Mouse (Mus musculus): ENCODE data around the gene Ago3. TPM values are rescaled to one million over a fixed set of nuclear protein-coding genes. Genes with fewer than 3 reads are reported as not detected.
A peak's percentile ranks its signal among the peaks of the same experiment; 100 is the strongest.

Gene Ago3
- polyA plus RNA-seq, 1 experiment from 2014 or later, result 15.7 TPM

- H3K9ac ChIP-seq (ENCODE audit: low read depth, low read length), result no peak overlapping the region
- H3K36me3 ChIP-seq (ENCODE audit: control insufficient read depth, insufficient read depth, low read length), result peaks cover 7% of the 10 kb centered on the region
- H3K4me2 ChIP-seq, result no peak overlapping the region
- H3K4me3 ChIP-seq (ENCODE audit: low read depth, low read length), result no peak overlapping the region
- WGBS (ENCODE audit: insufficient replicate concordance), result 86% methylated on average over 16 of the region's 16 CpGs
- H3K9me3 ChIP-seq (replicated peaks; ENCODE audit: control insufficient read depth, low read length), result no peaks in the 10 kb centered on the region
- H3K27me3 ChIP-seq (ENCODE audit: control insufficient read depth, insufficient read depth, low read length), result 0 out of 2 replicates have a peak, but pooled peaks cover 3% of the 10 kb centered on the region
- no peak for ATAC-seq (replicated peaks; ENCODE audit: insufficient number of reproducible peaks, low FRiP score, low TSS enrichment)
- H3K4me1 ChIP-seq (ENCODE audit: control insufficient read depth, insufficient read depth, low read length), result peaks cover 9% of the 10 kb centered on the region
- no peak overlapping the region for H3K27ac ChIP-seq (ENCODE audit: low read depth, low read length)
Observed at GRCm38 (mm10) chr4:126311566-126312200, 117.7 kb downstream of the Ago3 start.

- Histone ChIP-seq H3K9me3 (replicated peaks; ENCODE audit: control insufficient read depth, low read length) (no peaks in the 10 kb centered on the region), H3K4me3 (ENCODE audit: low read depth, low read length) (no peak overlapping the region), H3K4me1 (ENCODE audit: control insufficient read depth, insufficient read depth, low read length) (peaks cover 9% of the 10 kb centered on the region), H3K9ac (ENCODE audit: low read depth, low read length) (no peak overlapping the region), H3K27ac (ENCODE audit: low read depth, low read length) (no peak overlapping the region), H3K4me2 (no peak overlapping the region), H3K27me3 (ENCODE audit: control insufficient read depth, insufficient read depth, low read length) (0 out of 2 replicates have a peak, but pooled peaks cover 3% of the 10 kb centered on the region), H3K36me3 (ENCODE audit: control insufficient read depth, insufficient read depth, low read length) (no peaks in the 10 kb centered on the region; the same call in 1 of the 2 replicates)
- ATAC-seq (replicated peaks; ENCODE audit: insufficient number of reproducible peaks, low FRiP score, low TSS enrichment), result no peak
- 74% methylated on average over 7 of the region's 7 CpGs for WGBS (ENCODE audit: insufficient replicate concordance)
Observed at GRCm38 (mm10) chr4:126310344-126310743, 119.0 kb downstream of the Ago3 start.

GRCm38 (mm10) chr4:126309922-126310309 is 119.4 kb downstream of the Ago3 start:
- H3K9me3 ChIP-seq (replicated peaks; ENCODE audit: control insufficient read depth, low read length), result no peaks in the 10 kb centered on the region
- peak; percentile 8; the same call in 1 of the 2 replicates for ATAC-seq (replicated peaks; ENCODE audit: insufficient number of reproducible peaks, low FRiP score, low TSS enrichment)
- peak overlapping the region; percentile 25 for H3K4me3 ChIP-seq (ENCODE audit: low read depth, low read length)
- peak overlapping the region; percentile 60 for H3K4me2 ChIP-seq
- peaks cover 9% of the 10 kb centered on the region for H3K4me1 ChIP-seq (ENCODE audit: control insufficient read depth, insufficient read depth, low read length)
- no peak overlapping the region for H3K9ac ChIP-seq (ENCODE audit: low read depth, low read length)
- WGBS (ENCODE audit: insufficient replicate concordance), result under 1% methylated on average over 7 of the region's 7 CpGs
- no peak overlapping the region for H3K27ac ChIP-seq (ENCODE audit: low read depth, low read length)
- H3K27me3 ChIP-seq (ENCODE audit: control insufficient read depth, insufficient read depth, low read length), result 0 out of 2 replicates have a peak, but pooled peaks cover 3% of the 10 kb centered on the region
- H3K36me3 ChIP-seq (ENCODE audit: control insufficient read depth, insufficient read depth, low read length), result no peaks in the 10 kb centered on the region; the same call in 1 of the 2 replicates

GRCm38 (mm10) chr4:126309211-126309921 is 120.0 kb downstream of the Ago3 start:
- ATAC-seq (replicated peaks; ENCODE audit: insufficient number of reproducible peaks, low FRiP score, low TSS enrichment), result 0 out of 2 replicates have a peak, but pooled peaks have one; percentile 23
- H3K4me1 ChIP-seq (ENCODE audit: control insufficient read depth, insufficient read depth, low read length), result peaks cover 9% of the 10 kb centered on the region
- 16% methylated on average over 20 of the region's 20 CpGs for WGBS (ENCODE audit: insufficient replicate concordance)
- H3K27ac ChIP-seq (ENCODE audit: low read depth, low read length), result no peak overlapping the region
- peak overlapping the region; percentile 60 for H3K4me2 ChIP-seq
- no peaks in the 10 kb centered on the region for H3K9me3 ChIP-seq (replicated peaks; ENCODE audit: control insufficient read depth, low read length)
- H3K27me3 ChIP-seq (ENCODE audit: control insufficient read depth, insufficient read depth, low read length), result 0 out of 2 replicates have a peak, but pooled peaks cover 3% of the 10 kb centered on the region
- H3K36me3 ChIP-seq (ENCODE audit: control insufficient read depth, insufficient read depth, low read length), result no peaks in the 10 kb centered on the region; the same call in 1 of the 2 replicates
- H3K4me3 ChIP-seq (ENCODE audit: low read depth, low read length), result peak overlapping the region; percentile 25
- peak overlapping the region; percentile 46; the same call in 1 of the 2 replicates for H3K9ac ChIP-seq (ENCODE audit: low read depth, low read length)

GRCm38 (mm10) chr4:126306827-126307226 is 122.5 kb downstream of the Ago3 start:
- Histone ChIP-seq H3K4me3 (ENCODE audit: low read depth, low read length) (no peak overlapping the region), H3K27ac (ENCODE audit: low read depth, low read length) (no peak overlapping the region), H3K4me1 (ENCODE audit: control insufficient read depth, insufficient read depth, low read length) (peaks cover 5% of the 10 kb centered on the region), H3K9ac (ENCODE audit: low read depth, low read length) (no peak overlapping the region), H3K27me3 (ENCODE audit: control insufficient read depth, insufficient read depth, low read length) (peaks cover 21% of the 10 kb centered on the region), H3K4me2 (no peak overlapping the region), H3K36me3 (ENCODE audit: control insufficient read depth, insufficient read depth, low read length) (no peaks in the 10 kb centered on the region; the same call in 1 of the 2 replicates), H3K9me3 (replicated peaks; ENCODE audit: control insufficient read depth, low read length) (no peaks in the 10 kb centered on the region)
- WGBS (ENCODE audit: insufficient replicate concordance), result 17% methylated on average over 2 of the region's 2 CpGs
- no peak for ATAC-seq (replicated peaks; ENCODE audit: insufficient number of reproducible peaks, low FRiP score, low TSS enrichment)

- no peak overlapping the region for H3K4me3 ChIP-seq (ENCODE audit: low read depth, low read length)
- H3K4me1 ChIP-seq (ENCODE audit: control insufficient read depth, insufficient read depth, low read length), result peaks cover 9% of the 10 kb centered on the region
- H3K36me3 ChIP-seq (ENCODE audit: control insufficient read depth, insufficient read depth, low read length), result no peaks in the 10 kb centered on the region; the same call in 1 of the 2 replicates
- ATAC-seq (replicated peaks; ENCODE audit: insufficient number of reproducible peaks, low FRiP score, low TSS enrichment), result no peak
- no peak overlapping the region for H3K9ac ChIP-seq (ENCODE audit: low read depth, low read length)
- peaks cover 26% of the 10 kb centered on the region for H3K27me3 ChIP-seq (ENCODE audit: control insufficient read depth, insufficient read depth, low read length)
- WGBS (ENCODE audit: insufficient replicate concordance), result 88% methylated on average over 6 of the region's 6 CpGs
- H3K27ac ChIP-seq (ENCODE audit: low read depth, low read length), result no peak overlapping the region
- H3K4me2 ChIP-seq, result no peak overlapping the region
- no peaks in the 10 kb centered on the region for H3K9me3 ChIP-seq (replicated peaks; ENCODE audit: control insufficient read depth, low read length)
Observed at GRCm38 (mm10) chr4:126306058-126306457, 123.3 kb downstream of the Ago3 start.

- 87% methylated on average over 1 of the region's 1 CpGs for WGBS (ENCODE audit: insufficient replicate concordance)
- Histone ChIP-seq H3K27me3 (ENCODE audit: control insufficient read depth, insufficient read depth, low read length) (peaks cover 32% of the 10 kb centered on the region), H3K4me1 (ENCODE audit: control insufficient read depth, insufficient read depth, low read length) (peaks cover 14% of the 10 kb centered on the region), H3K9me3 (replicated peaks; ENCODE audit: control insufficient read depth, low read length) (no peaks in the 10 kb centered on the region), H3K4me3 (ENCODE audit: low read depth, low read length) (no peak overlapping the region), H3K9ac (ENCODE audit: low read depth, low read length) (no peak overlapping the region), H3K4me2 (no peak overlapping the region), H3K27ac (ENCODE audit: low read depth, low read length) (no peak overlapping the region), H3K36me3 (ENCODE audit: control insufficient read depth, insufficient read depth, low read length) (no peaks in the 10 kb centered on the region; the same call in 1 of the 2 replicates)
- no peak for ATAC-seq (replicated peaks; ENCODE audit: insufficient number of reproducible peaks, low FRiP score, low TSS enrichment)
Observed at GRCm38 (mm10) chr4:126305428-126305827, 123.9 kb downstream of the Ago3 start.

GRCm38 (mm10) chr4:126303877-126304276 is 125.5 kb downstream of the Ago3 start:
- peaks cover 45% of the 10 kb centered on the region for H3K27me3 ChIP-seq (ENCODE audit: control insufficient read depth, insufficient read depth, low read length)
- H3K36me3 ChIP-seq (ENCODE audit: control insufficient read depth, insufficient read depth, low read length), result no peaks in the 10 kb centered on the region; the same call in 1 of the 2 replicates
- H3K27ac ChIP-seq (ENCODE audit: low read depth, low read length), result no peak overlapping the region
- no peak overlapping the region for H3K9ac ChIP-seq (ENCODE audit: low read depth, low read length)
- peaks cover 10% of the 10 kb centered on the region for H3K4me1 ChIP-seq (ENCODE audit: control insufficient read depth, insufficient read depth, low read length)
- 59% methylated on average over 4 of the region's 4 CpGs for WGBS (ENCODE audit: insufficient replicate concordance)
- no peaks in the 10 kb centered on the region for H3K9me3 ChIP-seq (replicated peaks; ENCODE audit: control insufficient read depth, low read length)
- no peak for ATAC-seq (replicated peaks; ENCODE audit: insufficient number of reproducible peaks, low FRiP score, low TSS enrichment)
- H3K4me2 ChIP-seq, result no peak overlapping the region
- H3K4me3 ChIP-seq (ENCODE audit: low read depth, low read length), result no peak overlapping the region
